Mouse (Mus musculus) urinary bladder, postnatal 14 days (tissue): ENCODE measurements around the gene Slc25a11.

Experiments used
- DNase-seq: peaks from one replicate; pipeline ENCODE4 v3.0.0; 2021; ENCODE audit warnings: low spot score

Gene Slc25a11

GRCm38 (mm10) chr11:70668335-70668770 lies 21.1 kb upstream of the Slc25a11 start:
- DNase-seq = peak; percentile 83

GRCm38 (mm10) chr11:70667271-70668150 lies 20.2 kb upstream of the Slc25a11 start:
- DNase-seq = no peak

GRCm38 (mm10) chr11:70666687-70667086 lies 19.4 kb upstream of the Slc25a11 start:
- DNase-seq = no peak

- no peak for DNase-seq
Observed at GRCm38 (mm10) chr11:70664741-70665140, 17.5 kb upstream of the Slc25a11 start.

- DNase-seq = no peak
Observed at GRCm38 (mm10) chr11:70663957-70664356, 16.7 kb upstream of the Slc25a11 start.

- no peak for DNase-seq
Observed at GRCm38 (mm10) chr11:70663101-70663500, 15.8 kb upstream of the Slc25a11 start.

GRCm38 (mm10) chr11:70660571-70660970 lies 13.3 kb upstream of the Slc25a11 start:
- no peak for DNase-seq

GRCm38 (mm10) chr11:70658942-70659341 lies 11.7 kb upstream of the Slc25a11 start:
- DNase-seq = no peak

- no peak for DNase-seq
Observed at GRCm38 (mm10) chr11:70658521-70658920, 11.2 kb upstream of the Slc25a11 start.

- no peak for DNase-seq
Observed at GRCm38 (mm10) chr11:70657991-70658390, 10.7 kb upstream of the Slc25a11 start.

GRCm38 (mm10) chr11:70657573-70657972 lies 10.3 kb upstream of the Slc25a11 start:
- no peak for DNase-seq

GRCm38 (mm10) chr11:70656964-70657363 lies 9.7 kb upstream of the Slc25a11 start, which contains the start of gene Eno3:
TSS of gene Eno3 (plus strand) at chr11:70657202.
- DNase-seq = peak; percentile 29

- DNase-seq = peak; percentile 64
Observed at GRCm38 (mm10) chr11:70656456-70656927, 9.2 kb upstream of the Slc25a11 start.

GRCm38 (mm10) chr11:70655571-70656455 lies 8.5 kb upstream of the Slc25a11 start:
- DNase-seq = peak; percentile 77

- peak; percentile 89 for DNase-seq
Observed at GRCm38 (mm10) chr11:70654923-70655570, 7.8 kb upstream of the Slc25a11 start.

GRCm38 (mm10) chr11:70654198-70654922 lies 7.1 kb upstream of the Slc25a11 start, which contains the start of gene Pfn1:
TSS of gene Pfn1 (minus strand) at chr11:70654644.
- DNase-seq = peak; percentile 78

- peak; percentile 67 for DNase-seq
Observed at GRCm38 (mm10) chr11:70653345-70654197, 6.3 kb upstream of the Slc25a11 start.

GRCm38 (mm10) chr11:70652884-70653344 lies 5.6 kb upstream of the Slc25a11 start:
- no peak for DNase-seq

GRCm38 (mm10) chr11:70652029-70652883 lies 5.0 kb upstream of the Slc25a11 start:
- DNase-seq = no peak
